Mouse (Mus musculus) layer of hippocampus, postnatal 14 days (tissue): ENCODE measurements around the gene Rprml. TPM values are rescaled to one million over a fixed set of nuclear protein-coding genes. Genes with fewer than 3 reads are reported as not detected.

Source experiments
- DNase-seq, 2 experiments: peaks; one replicate each; pipeline ENCODE4 v3.0.0; 2021 to 2022; ENCODE audit warnings: low spot score in 2 of 2, mixed read lengths in 1 of 2
- long read RNA-seq, 2 experiments: library from polyadenylated mRNA; stranded (forward); transcript quantifications; one replicate each; pipeline ENCODE4 v2.0.0; 2021
- total RNA-seq, 2 experiments: library from RNA; stranded (reverse); gene quantifications; 2 replicates each; pipeline ENCODE4 v1.2.3; 2021

The Rprml gene
- 100 to 1,000 TPM; 113 to 118 TPM for total RNA-seq
- long read RNA-seq, experiment 1, transcript Rprml-201 (1 exons, 1,010 nt) = major isoform, 126 of 126 reads
- long read RNA-seq, experiment 1, partial matches to known transcripts = 0 of 126 reads
- long read RNA-seq, experiment 1, other reads (novel, unspliced or antisense) = 0 of 126 reads
- long read RNA-seq, experiment 2, transcript Rprml-201 (1 exons, 1,010 nt) = major isoform, 210 of 210 reads
- long read RNA-seq, experiment 2, partial matches to known transcripts = 0 of 210 reads
- long read RNA-seq, experiment 2, other reads (novel, unspliced or antisense) = 0 of 210 reads

GRCm38 (mm10) chr11:103649301-103649982, at the start of gene Rprml:
Rprml (plus strand) TSS chr11:103649570.
- peak; percentile 69 to 84 for DNase-seq

DNA sequence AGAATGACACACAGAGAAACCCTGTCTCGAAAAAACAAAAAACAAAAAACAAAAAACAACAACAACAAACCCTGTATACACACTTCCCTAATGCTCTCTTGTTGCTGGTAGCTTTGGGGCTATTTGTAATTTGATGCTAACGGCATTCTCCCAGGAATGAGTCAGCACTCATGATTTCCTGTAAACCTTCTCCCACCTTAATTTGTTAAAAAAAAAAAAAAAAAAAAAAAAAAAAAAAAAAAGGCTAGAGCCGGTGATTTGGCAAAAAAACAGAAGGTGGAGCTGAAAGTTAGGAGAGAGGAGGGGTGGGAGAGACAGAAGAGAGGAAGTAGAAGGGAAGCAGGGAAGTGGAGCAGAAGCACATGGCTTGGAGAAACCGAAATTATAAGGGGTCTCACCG, 42.8 kb upstream of the Rprml start:
- no peak for DNase-seq

- DNase-seq = no peak
These were observed 38.6 kb upstream of the Rprml start for GRCm38 (mm10) chr11:103610772-103611171.

DNA sequence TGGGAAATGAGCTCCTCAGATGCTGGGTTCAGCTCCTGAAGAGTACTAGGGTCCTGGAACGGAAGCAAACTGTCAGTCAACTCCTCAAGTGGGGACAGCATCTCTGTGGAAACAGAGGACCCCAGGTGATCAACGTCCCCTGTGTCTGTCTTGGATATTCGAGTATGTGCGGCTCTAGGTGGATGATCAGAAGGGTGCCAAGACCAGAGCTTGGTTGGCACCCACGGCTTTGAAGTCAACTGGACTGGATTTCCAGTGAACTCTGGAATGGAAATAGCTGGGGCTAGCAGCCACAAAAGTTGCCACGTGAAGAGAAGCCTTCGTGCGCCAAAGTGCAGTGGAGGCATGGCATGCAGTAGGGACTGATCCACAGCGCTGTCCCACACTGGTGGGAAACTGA, 28.3 kb upstream of the Rprml start, which contains the start of gene Gm884:
Gene Gm884 (minus strand): TSS at position 101 of the 400 bp plus-strand sequence.
- no peak for DNase-seq

DNA sequence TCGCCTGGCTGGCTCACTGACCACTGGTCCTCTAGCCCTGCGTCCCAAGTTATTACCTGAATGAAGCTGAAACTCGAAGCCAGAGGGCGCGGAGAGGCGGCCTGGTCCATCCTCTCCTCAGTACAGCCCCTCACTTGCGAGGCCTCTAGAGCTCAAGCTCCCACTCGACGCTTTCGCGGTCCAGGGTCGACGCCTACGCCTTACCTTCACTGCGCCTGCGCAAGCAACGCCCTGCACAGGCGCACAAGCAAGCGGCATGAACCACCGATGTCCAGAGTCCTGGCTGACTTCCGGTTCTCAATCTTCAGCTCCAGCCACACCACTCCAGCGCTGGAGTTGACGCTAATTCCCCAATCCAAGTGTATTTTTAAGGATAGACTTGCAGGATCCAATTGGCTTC, 21.9 kb upstream of the Rprml start:
- DNase-seq = no peak

DNA sequence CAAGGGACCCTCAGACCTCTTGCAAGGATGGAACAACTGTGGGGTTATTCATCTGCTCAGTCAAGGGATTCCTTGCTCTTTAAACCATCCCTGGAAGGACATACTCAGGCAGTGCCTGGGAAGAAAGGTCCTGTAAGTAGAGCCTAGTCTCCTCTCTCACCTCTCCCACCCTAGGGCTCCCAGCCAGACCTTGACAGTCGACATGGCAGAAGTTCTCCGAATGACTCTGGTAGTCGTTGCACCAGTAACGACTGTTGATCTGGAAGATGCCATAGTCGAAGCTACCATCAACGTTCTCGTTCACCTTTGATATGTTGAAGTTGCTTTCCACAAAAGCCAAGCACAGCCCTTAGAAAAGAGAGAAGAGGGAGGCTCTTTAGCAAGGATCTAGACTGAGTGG, 14.6 kb upstream of the Rprml start:
- no peak for DNase-seq

GRCm38 (mm10) chr11:103635481-103635880, 13.9 kb upstream of the Rprml start:
- DNase-seq = no peak

GRCm38 (mm10) chr11:103636261-103636660, 13.1 kb upstream of the Rprml start:
- no peak for DNase-seq

DNA sequence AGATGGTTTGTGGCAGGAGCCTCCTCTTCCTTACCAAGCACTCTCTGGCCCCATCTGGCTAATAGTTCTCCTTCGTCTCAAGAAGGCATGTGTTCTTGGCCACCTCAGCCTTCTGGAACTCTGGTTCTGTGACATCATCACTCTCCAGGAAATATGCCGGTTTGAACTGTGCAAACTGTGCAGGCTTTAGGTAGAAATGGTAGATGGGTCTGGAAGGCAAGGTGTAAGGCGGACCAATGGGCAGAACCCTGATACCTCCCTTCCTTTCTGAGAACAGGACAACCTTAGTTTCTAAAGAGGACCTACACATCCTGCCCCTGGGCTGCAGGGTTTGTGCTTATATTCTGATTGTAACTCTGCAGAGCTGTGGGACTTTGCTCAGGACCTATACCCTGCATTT, 10.6 kb upstream of the Rprml start, which contains the start of gene Lyzl6:
Gene Lyzl6 (minus strand): TSS at position 101 of the 400 bp plus-strand sequence.
- no peak for DNase-seq

- DNase-seq = peak in 1 of 2 experiments; percentile 72
These were observed 9.9 kb upstream of the Rprml start for GRCm38 (mm10) chr11:103639407-103639946.

- DNase-seq = no peak
These were observed 6.2 kb upstream of the Rprml start for GRCm38 (mm10) chr11:103643211-103643610.

DNA sequence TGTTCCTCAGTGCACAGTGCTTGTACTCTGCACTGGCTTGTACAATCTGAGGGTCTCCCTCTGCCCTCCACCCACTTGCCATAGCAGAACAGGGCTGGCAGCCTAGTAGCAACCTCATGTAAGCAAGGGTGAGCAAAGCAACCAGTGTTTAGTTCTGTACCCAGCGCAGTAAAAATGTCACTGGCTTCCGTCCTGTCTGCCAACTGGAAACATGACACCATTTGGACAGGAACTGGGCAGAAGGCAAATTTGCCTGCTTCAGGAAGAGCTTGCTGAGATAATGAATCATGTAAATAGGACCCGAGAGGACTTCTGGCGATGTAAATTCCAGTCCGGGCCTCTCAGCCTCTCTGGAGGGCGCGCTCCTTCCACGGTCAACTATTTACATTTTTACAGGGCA, 3.6 kb upstream of the Rprml start:
- no peak for DNase-seq

- DNase-seq = no peak
These were observed 3.1 kb upstream of the Rprml start for GRCm38 (mm10) chr11:103646301-103646700.

DNA sequence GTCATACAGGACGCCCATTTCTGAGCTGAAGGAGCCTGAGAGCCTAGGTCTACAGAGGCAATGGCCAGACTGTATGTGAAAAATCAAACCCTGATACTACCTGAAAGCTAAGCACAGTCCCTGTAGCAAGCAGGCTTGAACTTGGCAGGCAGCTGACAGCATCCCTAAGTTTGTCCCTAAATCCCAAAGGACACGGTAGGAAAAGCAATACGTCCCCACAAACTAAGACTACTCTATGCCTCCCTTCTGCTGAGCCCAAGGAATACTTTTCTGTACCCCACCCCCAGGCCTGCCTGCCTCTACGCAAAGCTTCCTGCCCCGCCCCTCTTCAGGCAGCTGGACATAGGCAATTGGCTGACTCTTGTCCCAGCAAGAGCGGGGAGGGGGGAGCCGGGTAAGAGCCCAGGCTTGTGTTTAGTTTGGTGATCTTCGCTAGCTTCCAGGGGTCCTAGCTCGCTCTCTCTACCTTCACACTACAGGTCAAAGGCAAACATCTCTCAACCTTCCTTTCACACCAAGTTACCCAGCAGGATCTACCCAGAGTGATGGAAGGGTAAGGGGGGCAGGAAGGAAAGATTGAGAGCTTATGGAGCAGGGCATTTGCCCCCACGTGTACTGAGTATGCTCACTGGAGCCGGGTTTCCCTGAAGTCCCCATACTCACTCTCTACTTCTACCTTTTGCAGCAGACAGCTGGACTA, 1.3 kb upstream of the Rprml start:
- no peak for DNase-seq

DNA sequence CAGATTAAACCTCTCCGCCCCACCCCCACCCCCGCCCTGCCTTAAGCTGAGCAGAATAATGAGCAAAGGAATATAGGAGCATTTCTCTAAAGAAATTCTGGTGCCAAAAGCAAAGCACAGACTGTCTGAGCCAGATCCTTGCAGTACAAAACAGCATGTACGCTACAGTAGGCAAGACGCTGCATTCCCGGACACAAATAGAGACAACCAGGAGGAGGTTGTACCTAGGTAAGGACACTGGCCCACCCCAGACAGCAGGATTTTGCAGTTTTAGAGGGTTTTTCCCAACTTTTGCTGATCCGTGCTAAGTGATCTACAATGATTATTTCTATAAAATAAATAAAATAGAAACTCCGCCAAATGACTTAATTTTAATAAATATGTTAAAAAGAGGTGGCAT, 714 bp upstream of the Rprml start:
- DNase-seq = peak in 1 of 2 experiments; percentile 51

DNA sequence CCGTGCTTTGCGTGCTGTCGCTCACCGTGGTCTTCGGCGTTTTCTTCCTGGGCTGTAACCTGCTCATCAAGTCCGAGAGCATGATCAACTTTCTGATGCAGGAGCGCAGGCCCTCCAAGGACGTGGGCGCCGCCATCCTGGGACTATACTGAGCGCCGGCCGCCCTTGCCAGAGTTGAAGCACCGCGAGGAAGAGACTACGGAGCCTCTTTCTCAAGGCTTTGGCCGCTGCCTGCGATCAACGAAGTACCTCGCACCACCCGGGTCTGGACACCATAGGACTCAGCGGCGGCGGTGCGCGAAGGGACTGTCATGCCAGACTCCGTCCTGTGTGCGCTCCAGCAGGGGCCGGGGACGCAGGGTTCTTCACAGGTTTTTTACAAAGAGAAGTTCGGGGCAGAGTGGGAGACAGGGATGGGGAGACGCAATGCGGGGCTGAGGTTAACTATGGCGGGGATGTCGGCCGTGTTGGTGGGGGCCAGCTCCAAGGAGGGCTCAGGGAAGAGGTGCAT, 668 bp downstream of the Rprml start:
- no peak for DNase-seq

DNA sequence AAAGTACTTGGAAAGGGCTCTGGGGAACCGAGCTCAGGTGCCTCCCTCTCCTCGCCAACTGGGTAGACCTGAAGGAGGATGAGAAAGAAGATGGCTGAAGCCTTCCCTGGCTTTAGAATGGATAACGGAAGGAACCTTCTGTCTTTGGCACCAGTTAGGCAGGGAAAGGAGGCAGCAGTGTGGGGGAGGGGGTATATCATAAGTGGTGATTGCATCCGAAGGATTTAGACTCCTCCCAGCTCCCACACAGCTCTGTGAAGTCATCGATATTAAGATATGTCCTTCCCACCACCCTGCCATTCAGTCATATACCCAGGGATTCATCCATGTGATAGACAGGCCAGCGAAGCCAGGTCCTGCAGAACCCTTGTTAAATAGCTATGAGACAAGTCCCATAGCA, 2.1 kb downstream of the Rprml start:
- DNase-seq = no peak

- peak in 1 of 2 experiments; percentile 64 for DNase-seq
These were observed 4.1 kb downstream of the Rprml start for GRCm38 (mm10) chr11:103653359-103653965.

DNA sequence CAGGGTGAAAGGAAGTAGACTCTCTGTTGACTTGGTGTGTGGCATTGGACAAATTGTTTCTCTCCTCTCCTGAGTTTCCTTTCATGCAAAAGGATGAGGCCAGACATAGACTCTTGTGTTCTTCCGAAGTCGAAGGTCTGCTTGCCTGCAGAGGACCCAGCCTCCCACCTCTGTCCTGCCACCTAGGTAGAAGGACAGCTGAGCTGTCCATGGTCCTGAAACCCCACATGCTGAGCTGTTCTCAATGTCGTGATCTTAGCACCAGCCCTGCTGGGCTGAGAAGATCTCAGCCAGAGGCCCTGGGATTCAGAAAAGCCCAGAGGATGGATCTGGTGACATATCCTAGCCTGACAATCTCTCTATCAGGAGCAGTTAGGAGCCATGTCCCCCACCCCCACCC, 7.2 kb downstream of the Rprml start:
- no peak for DNase-seq

- DNase-seq = no peak
These were observed 8.8 kb downstream of the Rprml start for GRCm38 (mm10) chr11:103658189-103658588.

DNA sequence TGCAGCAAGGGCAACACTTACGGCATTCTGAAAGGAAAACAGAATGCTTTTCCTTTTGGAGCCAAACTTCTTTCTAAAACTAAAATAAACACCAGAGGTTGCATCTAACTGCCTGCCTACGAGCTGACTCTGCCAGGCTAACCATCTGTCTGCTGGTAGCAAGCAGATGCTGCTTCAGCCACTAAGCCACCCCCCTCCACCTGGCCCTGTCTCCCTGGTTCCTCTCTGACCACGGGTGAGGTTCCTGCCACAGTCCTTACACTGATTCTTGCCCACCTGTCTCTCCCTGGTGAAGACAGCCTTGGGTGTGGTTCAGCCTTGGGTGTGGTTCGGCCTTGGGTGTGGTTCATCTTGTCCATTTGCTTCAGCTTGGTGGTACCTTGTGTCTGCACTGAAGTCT, 12.5 kb downstream of the Rprml start:
- DNase-seq = no peak
